Mouse (Mus musculus) urinary bladder, adult 2 months (tissue): ENCODE data around the gene Rxfp4. TPM values are rescaled to one million over a fixed set of nuclear protein-coding genes. Genes with fewer than 3 reads are reported as not detected.

Source experiments
- DNase-seq: peaks from one replicate; pipeline ENCODE4 v3.0.0; 2022; ENCODE audit warnings: low spot score
- polyA plus RNA-seq: library from polyadenylated mRNA; depleted of rRNA; stranded (reverse); fragments of >200 nt; gene quantifications from 2 replicates; pipeline ENCODE4 v1.2.3, GENCODE M21; 2012; rRNA removed

Gene Rxfp4
- polyA plus RNA-seq: not detected in 2 replicates

GRCm38 (mm10) chr3:88652846-88653515 is at the start of gene Rxfp4:
Gene Rxfp4, minus strand, starts transcription at chr3:88653142.
- DNase-seq: no peak

GRCm38 (mm10) chr3:88701222-88701621 is 48.3 kb upstream of the Rxfp4 start:
- no peak for DNase-seq

- no peak for DNase-seq
Measured at GRCm38 (mm10) chr3:88700247-88700646, 47.3 kb upstream of the Rxfp4 start.

GRCm38 (mm10) chr3:88698834-88699233 is 45.9 kb upstream of the Rxfp4 start:
- DNase-seq: no peak

- DNase-seq: no peak
Measured at GRCm38 (mm10) chr3:88698051-88698450, 45.1 kb upstream of the Rxfp4 start.

GRCm38 (mm10) chr3:88695545-88695944 is 42.6 kb upstream of the Rxfp4 start:
- no peak for DNase-seq

GRCm38 (mm10) chr3:88689079-88689478 is 36.1 kb upstream of the Rxfp4 start:
- no peak for DNase-seq

- no peak for DNase-seq
Measured at GRCm38 (mm10) chr3:88686734-88687611, 34.0 kb upstream of the Rxfp4 start.

- DNase-seq: no peak
Measured at GRCm38 (mm10) chr3:88685958-88686451, 33.1 kb upstream of the Rxfp4 start.

GRCm38 (mm10) chr3:88684980-88685941 is 32.3 kb upstream of the Rxfp4 start, which contains the start of gene Khdc4:
Gene Khdc4, plus strand, starts transcription at chr3:88685803.
- DNase-seq: peak; percentile 97

- DNase-seq: no peak
Measured at GRCm38 (mm10) chr3:88684236-88684979, 31.5 kb upstream of the Rxfp4 start.

GRCm38 (mm10) chr3:88683814-88684213 is 30.9 kb upstream of the Rxfp4 start:
- DNase-seq: no peak

- no peak for DNase-seq
Measured at GRCm38 (mm10) chr3:88677399-88677798, 24.5 kb upstream of the Rxfp4 start.

GRCm38 (mm10) chr3:88664095-88664494 is 11.2 kb upstream of the Rxfp4 start:
- DNase-seq: no peak

GRCm38 (mm10) chr3:88659798-88660197 is 6.9 kb upstream of the Rxfp4 start:
- no peak for DNase-seq

- DNase-seq: no peak
Measured at GRCm38 (mm10) chr3:88658441-88659127, 5.6 kb upstream of the Rxfp4 start.

- DNase-seq: no peak
Measured at GRCm38 (mm10) chr3:88655619-88656018, 2.7 kb upstream of the Rxfp4 start.

GRCm38 (mm10) chr3:88654621-88655020 is 1.7 kb upstream of the Rxfp4 start:
- no peak for DNase-seq

GRCm38 (mm10) chr3:88653516-88654370 is 801 bp upstream of the Rxfp4 start:
- no peak for DNase-seq
